Mouse (Mus musculus) bone marrow macrophage, adult 2 months (primary cell): ENCODE results near the gene Rtn1. TPM values are rescaled to one million over a fixed set of nuclear protein-coding genes. Genes with fewer than 3 reads are reported as not detected.

Experiments
- H3K27ac ChIP-seq: 2 replicates; pipeline ENCODE4 v1.5.1; 2012; ENCODE audit warnings: low read depth, low read length; ENCODE audit not compliant: insufficient read depth
- H3K4me1 ChIP-seq: 2 replicates; pipeline ENCODE4 v1.6.1; 2012; ENCODE audit warnings: low read length; ENCODE audit not compliant: control insufficient read depth, insufficient read depth
- H3K4me3 ChIP-seq: 2 replicates; pipeline ENCODE4 v1.5.1; 2012; ENCODE audit warnings: mild to moderate bottlenecking, low read length, moderate library complexity; ENCODE audit not compliant: insufficient read depth
- CTCF ChIP-seq: IDR thresholded peaks from 2 replicates; pipeline ENCODE4 v1.5.1; 2012; ENCODE audit warnings: low read depth, mild to moderate bottlenecking, low read length, moderate library complexity
- POLR2A ChIP-seq: IDR thresholded peaks from 2 replicates; pipeline ENCODE4 v1.6.1; 2012; ENCODE audit warnings: mild to moderate bottlenecking, low read depth, low read length, borderline replicate concordance
- polyA plus RNA-seq: library from polyadenylated mRNA; stranded (reverse); fragments of >200 nt; gene quantifications from 2 replicates; pipeline ENCODE4 v1.2.4, GENCODE M21; 2012; ENCODE audit not compliant: missing spikeins, insufficient read depth, insufficient read length

The Rtn1 gene
- polyA plus RNA-seq = 1.6 and 3.6 TPM in 2 replicates

GRCm38 (mm10) chr12:72408954-72409353, at the start of gene Rtn1:
Rtn1 (minus strand) TSS chr12:72409054.
- H3K27ac ChIP-seq = no peak within 1 kb of the TSS
- TF ChIP-seq POLR2A (no peak), CTCF (no peak)
- peak within 1 kb of the TSS; percentile 29 for H3K4me3 ChIP-seq
- no peaks in the 10 kb centered on the region for H3K4me1 ChIP-seq

GRCm38 (mm10) chr12:72453941-72454340, 45.1 kb upstream of the Rtn1 start:
- no peak overlapping the region for H3K27ac ChIP-seq
- TF ChIP-seq CTCF = no peak
- no peak overlapping the region for H3K4me3 ChIP-seq
- H3K4me1 ChIP-seq = no peaks in the 10 kb centered on the region

DNA sequence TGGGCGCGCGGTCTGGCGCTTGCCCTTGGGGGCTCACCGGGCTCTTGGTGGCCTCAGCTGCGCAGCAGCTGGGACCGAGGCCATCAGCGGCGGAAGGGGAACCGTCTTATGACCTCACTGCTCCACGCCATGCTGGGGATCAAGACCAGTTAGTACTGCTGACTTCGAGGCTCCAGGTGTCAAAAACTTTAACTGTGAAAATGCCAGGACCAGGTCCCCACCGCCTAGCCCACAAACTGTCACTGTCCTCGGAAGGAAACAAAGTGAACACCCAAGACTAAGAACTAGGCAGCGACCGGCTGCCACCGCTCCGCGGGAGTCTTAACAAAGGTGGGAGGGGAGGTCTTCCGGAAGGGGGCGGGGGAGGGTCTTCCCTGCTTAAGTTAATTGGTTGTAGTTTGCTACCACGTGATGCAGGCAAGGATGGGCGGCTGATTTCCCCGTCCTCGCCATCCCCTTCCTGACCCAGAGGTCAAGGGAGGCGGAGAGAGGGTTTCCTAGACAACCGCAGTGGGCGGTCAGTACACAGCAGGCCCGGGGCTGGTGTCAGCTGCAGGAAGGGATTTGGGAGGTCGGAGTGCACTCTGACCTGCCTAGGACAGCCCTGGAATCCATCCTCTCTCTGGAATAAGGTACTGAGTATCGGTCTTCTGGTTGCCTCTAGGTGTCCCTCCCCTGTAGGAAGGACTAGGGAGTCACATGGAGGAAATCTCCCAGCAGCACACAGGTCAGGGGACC, 33.2 kb upstream of the Rtn1 start, which contains the start of gene Lrrc9:
Gene Lrrc9, plus strand, starts transcription at position 28 of the 738 bp plus-strand sequence.
- H3K4me3 ChIP-seq = peak within 1 kb of the TSS; percentile 35
- TF ChIP-seq POLR2A (no peak), CTCF (no peak)
- H3K4me1 ChIP-seq = 0 out of 2 replicates have a peak, but pooled peaks cover 4% of the 10 kb centered on the region
- H3K27ac ChIP-seq = no peak within 1 kb of the TSS

DNA sequence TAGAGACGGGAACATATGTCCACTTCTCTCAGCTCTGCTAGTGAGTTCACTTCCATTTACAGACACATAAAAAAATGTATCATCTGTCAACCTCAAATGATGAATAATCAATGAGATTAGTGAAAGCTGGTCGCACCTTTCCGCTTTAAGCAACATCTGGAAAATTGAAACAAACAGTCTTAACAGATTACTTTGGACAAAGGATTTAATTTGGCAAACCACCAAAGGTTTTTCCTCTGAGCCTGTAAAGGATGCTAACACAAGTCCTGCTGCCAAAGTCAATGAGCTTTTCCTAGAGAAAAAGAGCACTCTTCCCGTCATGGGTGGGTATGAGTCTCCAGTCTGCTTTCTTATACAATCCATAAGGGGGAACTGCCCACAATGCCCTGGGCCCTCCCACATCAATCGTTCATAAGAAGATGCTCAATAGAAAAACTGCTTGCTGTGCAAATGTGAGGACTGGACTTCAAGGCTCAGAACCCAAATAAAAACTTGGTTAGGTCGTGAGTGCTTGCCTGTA, 30.2 kb upstream of the Rtn1 start:
- Histone ChIP-seq H3K4me1 (0 out of 2 replicates have a peak, but pooled peaks cover 4% of the 10 kb centered on the region), H3K4me3 (no peak overlapping the region), H3K27ac (no peak overlapping the region)
- TF ChIP-seq POLR2A = no peak
- TF ChIP-seq CTCF = no peak

DNA sequence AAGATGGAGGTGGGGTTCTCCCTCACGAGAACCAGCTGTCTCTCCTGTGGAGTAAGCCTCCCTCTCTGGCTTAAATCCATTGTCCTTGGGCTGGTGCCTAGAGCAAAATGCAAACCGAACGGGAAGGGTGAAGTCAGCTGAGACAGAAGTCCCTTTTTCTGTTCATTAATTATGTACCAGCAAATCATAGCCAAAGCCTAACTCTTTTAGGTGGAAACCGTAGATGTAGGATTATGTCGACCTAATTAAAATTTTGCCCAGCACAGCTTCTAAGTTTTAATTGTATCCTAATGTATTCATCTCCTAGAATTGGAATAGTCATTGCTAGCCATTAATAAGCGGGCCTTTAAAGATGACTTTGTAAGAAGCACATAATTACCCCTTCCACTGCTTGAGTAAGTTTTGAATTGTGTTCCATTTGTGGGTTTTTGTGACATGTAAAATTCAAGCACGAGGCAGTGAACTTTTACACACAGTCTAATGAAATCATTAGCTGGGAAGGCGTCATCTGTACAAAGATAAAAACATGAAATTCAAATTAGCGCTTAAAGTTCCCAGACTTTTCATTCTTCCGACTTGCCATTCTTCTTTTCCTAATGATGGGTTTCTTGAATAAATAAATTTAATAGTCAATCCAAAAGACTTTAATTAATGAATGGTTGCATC, 29.0 kb upstream of the Rtn1 start:
- Histone ChIP-seq H3K4me3 (no peak overlapping the region), H3K4me1 (0 out of 2 replicates have a peak, but pooled peaks cover 4% of the 10 kb centered on the region), H3K27ac (no peak overlapping the region)
- TF ChIP-seq POLR2A (no peak), CTCF (no peak)

DNA sequence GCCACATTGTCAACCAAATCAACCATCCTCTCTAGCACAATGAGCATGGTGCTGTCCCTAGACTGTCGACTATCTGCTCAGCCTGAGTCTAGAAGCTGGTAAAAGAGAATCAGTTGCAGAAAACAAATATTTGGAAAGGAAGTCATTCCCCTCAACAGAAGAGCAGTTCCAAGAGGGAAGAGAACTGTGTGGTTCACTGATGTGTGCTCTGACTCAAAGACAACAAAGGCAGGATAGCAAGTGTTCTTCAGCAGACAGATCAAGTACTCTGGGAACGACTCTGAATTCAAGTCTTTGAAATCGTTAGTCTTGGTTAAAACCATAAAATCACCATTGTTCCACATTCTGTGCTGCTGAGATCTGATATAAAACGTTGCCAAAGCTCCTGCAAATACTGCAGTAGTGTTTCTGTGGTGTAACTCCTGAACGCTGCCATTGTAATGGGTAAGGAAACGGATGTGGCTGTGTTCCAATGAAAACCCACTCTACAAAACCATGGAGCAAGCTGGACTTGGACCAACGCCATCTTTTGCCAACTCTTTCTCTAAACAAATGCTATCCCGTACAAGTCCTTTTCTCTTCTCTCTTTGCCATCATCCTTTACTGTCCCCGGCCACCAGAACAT, 24.5 kb upstream of the Rtn1 start:
- TF ChIP-seq POLR2A (no peak), CTCF (no peak)
- Histone ChIP-seq H3K27ac (no peak overlapping the region), H3K4me1 (no peaks in the 10 kb centered on the region), H3K4me3 (no peak overlapping the region)

DNA sequence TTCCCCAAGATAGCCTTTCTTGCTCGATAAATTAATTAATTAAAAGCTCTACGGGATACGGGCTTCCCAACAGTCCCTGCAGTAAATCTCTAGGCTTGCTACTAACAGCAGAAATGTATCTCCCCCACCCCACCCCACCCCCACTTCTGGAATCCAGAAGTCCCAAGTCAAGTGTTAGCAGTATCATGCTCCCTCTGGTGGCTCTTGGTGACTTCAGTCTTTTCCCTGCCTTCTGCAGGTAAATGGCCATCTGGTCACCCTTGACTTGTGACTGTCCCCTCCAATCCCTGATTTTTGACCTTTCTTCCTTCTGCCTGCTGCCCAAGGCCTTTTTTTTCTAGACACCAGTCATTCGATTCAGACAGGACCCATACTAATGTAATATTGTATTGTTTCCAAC, 23.4 kb upstream of the Rtn1 start:
- H3K27ac ChIP-seq = no peak overlapping the region
- TF ChIP-seq POLR2A = no peak
- no peak for TF ChIP-seq CTCF
- no peak overlapping the region for H3K4me3 ChIP-seq
- H3K4me1 ChIP-seq = no peaks in the 10 kb centered on the region

DNA sequence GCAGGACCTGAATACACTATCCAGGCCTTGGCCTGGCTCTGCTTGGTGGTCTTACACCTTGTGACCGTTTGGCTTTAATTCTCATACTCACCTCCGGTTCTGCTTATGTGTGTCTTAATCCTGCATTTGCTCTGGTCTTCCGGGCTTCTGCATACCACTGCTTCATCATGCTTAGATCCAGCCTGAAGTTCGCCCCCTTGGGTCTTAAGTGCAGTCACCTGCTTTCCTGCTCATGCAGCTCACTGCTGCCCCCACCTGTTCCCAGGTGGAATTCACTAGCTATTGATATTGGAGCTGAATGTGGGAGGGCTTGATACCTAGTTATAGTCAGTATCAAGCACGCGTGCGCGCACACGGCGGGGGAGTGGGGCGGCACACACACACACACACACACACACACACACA, 18.9 kb upstream of the Rtn1 start:
- Histone ChIP-seq H3K4me3 (no peak overlapping the region), H3K27ac (no peak overlapping the region), H3K4me1 (no peaks in the 10 kb centered on the region)
- no peak for TF ChIP-seq POLR2A
- TF ChIP-seq CTCF = peak; percentile 43; the same call in 1 of the 2 replicates

- Histone ChIP-seq H3K27ac (no peak overlapping the region), H3K4me3 (no peak overlapping the region), H3K4me1 (no peaks in the 10 kb centered on the region)
- TF ChIP-seq POLR2A (no peak), CTCF (no peak)
Observed at GRCm38 (mm10) chr12:72422681-72423080, 13.8 kb upstream of the Rtn1 start.
